Mouse (Mus musculus): Measurements from ENCODE around the gene Kif1c.

The Kif1c gene

DNA sequence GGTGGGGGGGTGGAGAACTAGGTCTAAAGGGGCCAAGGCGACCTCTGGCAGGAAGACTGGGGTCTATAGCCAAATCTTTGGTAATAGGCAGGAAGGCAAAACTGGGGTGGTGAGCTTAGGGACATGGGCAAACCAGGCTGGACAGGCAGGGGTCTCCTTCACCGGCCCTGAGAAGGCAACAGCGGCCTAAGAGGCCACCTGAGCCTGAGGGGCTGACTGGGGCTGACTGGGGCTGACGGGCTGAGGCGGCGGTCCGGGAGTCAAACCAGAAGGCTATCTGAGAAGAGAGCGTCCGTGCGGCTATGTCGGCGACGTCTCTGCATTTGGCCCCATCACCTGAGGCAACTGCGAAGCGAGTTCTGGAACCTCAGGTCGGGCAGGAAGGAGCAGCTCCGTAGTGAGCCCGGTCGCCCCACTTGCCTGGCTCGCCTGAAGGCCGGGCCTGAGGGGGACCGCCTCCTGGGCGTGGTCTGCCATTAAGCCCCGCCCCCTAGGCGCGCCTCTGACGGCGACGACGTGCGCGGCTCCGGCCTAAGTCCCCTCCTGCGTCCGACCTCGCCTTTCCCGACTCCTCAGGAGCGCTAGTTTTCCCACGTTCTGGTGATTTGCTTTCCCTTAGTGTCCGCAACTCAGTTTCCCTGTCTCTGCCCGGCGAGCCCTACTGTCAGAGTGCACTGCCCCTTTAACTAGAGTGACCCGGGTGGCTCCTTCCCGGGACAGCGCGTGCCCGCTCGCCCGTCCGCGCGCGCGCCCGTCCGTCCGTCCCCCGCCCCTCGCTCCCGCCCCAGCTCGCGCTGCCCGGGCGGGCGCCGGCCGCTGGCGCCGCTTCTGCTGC lies at the start of gene Kif1c, which contains the start of gene Inca1:
TSS of gene Kif1c (plus strand) at position 827 of the 835 bp plus-strand sequence.
TSS of gene Inca1 (minus strand) at position 434 of the 835 bp plus-strand sequence.
- peak; percentile 97 for DNase-seq (ENCODE audit: low spot score in 2 of 2)

DNA sequence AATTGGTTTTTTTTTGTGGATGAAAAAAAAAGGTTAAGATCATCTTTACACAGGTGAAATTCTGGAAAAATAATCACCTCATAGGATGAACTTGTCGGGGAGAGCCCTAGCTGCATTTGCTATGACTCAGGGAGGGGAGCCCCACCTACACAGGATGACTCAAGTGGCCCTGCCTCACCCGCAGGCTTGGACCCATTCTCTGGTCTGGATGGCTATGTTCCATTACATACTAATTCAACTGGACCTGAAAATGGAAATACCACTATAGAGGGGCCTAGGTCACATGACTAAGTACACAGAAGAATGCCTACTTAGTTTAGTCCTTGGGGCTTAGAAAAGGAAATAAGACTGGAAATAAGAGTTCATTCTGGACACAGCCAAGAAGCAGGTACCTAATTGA lies 49.0 kb upstream of the Kif1c start:
- no peak for DNase-seq (ENCODE audit: low spot score in 2 of 2)

- DNase-seq (ENCODE audit: low spot score in 2 of 2) = no peak
These were observed 48.1 kb upstream of the Kif1c start for GRCm38 (mm10) chr11:70652029-70652883.

DNA sequence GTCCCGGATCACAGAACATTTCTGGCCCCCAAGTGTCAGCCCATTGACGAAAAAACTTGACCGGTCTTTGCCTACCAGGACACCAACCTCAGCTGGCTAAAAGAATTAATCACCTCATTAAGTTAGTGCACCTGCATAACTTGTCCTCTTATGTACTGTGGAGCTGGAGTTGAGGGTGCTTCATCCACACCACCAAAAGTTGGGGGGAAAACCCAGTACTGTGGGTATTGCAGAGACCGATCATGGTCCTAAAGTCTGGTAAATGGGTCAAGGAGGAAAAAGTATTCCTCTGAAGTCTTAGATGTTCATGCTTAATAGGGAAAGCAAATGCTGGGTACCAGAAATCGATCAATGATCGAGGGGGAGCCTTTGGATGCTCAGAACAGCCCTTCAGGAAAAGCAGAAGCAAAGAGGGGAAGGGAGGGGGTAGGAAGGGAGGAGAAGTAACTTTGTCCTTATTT lies 47.4 kb upstream of the Kif1c start:
- no peak for DNase-seq (ENCODE audit: low spot score in 2 of 2)

- peak; percentile 64 to 70 for DNase-seq (ENCODE audit: low spot score in 2 of 2)
These were observed 46.8 kb upstream of the Kif1c start for GRCm38 (mm10) chr11:70653345-70654197.

DNA sequence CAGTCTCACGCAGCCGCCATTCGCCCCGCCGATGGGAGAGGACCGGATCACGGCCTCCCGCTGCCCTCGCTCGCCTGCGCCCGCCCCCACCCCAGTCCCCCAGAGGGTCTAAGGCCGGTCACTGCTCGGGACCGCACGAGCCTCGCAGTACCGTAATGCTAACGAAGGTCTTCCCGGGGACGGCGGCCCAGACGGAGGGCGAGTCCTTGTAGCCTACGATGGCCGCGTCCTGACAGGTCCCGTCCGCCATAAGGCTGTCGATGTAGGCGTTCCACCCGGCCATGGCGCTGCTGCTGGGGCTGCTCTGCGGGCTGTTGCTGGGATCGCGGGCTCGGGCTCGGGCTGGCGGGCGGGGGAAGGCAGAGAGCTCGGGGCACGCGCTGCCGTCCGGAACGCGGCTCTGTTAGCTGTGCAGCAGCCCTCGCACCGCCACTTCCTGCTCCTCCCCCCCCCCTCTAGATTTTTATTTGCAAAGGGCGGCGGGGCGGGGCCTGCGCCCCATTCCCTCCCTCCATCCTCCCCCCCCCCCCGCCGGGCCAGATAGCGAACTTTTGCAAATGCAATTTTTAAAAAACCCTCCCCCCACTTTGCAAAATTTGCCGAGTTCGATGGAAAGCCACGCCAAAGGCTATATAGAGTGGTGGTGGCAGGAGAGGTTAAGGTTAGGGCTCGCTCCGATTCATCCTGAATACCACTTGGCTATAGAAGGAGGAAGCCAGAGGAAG lies 46.0 kb upstream of the Kif1c start, which contains the start of gene Pfn1:
TSS of gene Pfn1 (minus strand) at position 447 of the 725 bp plus-strand sequence.
- peak; percentile 68 to 76 for DNase-seq (ENCODE audit: low spot score in 2 of 2)

DNA sequence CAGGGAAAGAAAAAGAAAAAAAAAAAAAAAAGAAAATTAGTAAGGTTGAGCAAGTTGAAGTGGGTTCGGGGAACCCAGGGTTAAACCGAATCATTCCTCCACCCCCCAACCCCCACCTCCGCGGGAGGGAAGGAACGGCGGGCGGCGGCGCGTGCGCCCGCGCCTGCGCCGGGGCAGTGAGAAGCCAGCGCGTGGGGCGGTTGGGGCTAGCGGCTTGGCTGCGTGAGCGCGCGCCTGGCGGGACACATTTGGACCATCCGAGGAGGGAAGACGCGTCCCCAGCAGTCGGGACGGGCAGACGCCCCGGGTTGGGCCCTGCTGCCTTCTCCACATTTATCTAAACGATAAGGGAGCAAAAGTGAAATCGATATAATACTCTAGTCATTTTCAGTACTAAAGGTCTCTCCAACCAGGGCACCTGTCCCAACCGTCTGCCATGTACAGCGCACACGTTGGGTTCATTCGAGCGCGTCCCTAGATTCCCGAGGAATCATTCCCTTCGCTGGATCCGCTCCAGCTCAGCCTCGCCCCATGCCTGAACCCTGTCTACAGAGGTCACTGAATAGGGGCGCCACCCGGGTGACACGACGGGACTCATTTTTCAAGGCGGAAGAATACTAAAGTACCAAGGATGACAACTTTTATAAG lies 45.3 kb upstream of the Kif1c start:
- DNase-seq (ENCODE audit: low spot score in 2 of 2) = peak; percentile 82 to 83

DNA sequence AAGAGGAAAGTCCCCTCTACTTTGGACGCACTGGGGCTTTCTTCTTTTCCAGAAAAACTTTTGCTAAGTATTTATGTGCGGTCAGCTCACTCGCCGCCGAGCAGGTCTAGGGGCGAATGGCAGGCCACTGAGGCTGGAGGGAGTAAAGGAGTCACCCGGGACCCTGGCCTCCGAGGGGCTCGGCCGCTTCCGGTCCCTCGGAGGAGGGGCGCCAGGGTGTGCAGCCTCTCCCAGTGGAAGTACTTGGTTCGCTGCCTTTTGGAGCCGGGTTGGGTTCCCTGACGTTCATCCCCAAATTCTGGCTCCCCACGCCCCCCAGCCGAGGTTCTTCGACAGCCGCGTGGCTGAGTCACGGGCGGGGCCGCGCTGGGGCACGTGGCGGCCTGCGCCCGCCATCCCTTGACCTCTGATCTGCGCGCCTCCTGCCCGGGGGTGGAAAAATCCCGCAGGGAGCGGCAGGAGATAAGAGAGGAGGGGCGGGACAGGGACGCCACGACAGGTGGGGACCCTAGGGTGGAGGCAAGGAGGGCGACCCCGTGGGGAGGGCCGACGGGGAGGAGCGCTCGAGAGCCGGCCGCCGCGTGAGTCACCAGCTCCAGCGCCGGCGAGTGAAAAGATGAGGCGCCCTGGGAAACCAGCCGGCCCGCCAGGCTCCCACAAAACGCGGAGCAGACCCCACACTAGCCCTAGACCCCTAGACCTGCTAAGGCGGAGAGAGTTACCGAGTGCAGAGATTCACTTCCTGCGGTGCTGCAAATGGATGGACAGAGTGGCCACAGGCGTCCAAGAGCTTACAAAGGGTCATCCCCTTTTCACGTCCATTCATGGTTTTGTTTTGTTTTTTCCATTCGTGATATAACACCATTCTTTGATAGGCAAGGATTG lies 44.5 kb upstream of the Kif1c start:
- peak; percentile 78 to 81 for DNase-seq (ENCODE audit: low spot score in 2 of 2)

GRCm38 (mm10) chr11:70656456-70656927 lies 43.9 kb upstream of the Kif1c start:
- peak; percentile 82 to 89 for DNase-seq (ENCODE audit: low spot score in 2 of 2)

DNA sequence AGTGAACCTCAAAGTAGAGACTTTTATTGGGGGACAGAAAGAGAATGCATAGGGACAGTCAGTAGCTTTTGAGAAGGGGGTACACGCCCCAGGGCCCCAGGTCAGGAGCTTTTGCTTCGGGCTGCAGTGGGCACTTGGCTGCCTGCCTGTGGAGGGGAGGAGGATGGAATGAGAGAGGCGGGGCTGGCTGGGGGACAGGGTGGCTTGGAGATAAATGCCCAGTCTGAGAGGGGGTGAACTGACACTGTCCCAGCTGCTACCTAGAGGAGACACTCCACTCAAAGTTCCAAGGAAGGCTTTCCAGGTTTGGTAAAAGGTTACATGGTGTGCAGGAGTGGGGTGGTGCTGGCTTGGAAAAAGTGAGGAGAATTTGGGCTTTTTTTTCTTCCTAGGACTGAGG lies 43.4 kb upstream of the Kif1c start, which contains the start of gene Eno3:
TSS of gene Eno3 (plus strand) at position 239 of the 400 bp plus-strand sequence.
- peak in 1 of 2 experiments; percentile 51 for DNase-seq (ENCODE audit: low spot score in 2 of 2)

GRCm38 (mm10) chr11:70657573-70657972 lies 42.8 kb upstream of the Kif1c start:
- DNase-seq (ENCODE audit: low spot score in 2 of 2) = no peak

GRCm38 (mm10) chr11:70657991-70658390 lies 42.4 kb upstream of the Kif1c start:
- DNase-seq (ENCODE audit: low spot score in 2 of 2) = no peak

GRCm38 (mm10) chr11:70658521-70658920 lies 41.8 kb upstream of the Kif1c start:
- no peak for DNase-seq (ENCODE audit: low spot score in 2 of 2)

- no peak for DNase-seq (ENCODE audit: low spot score in 2 of 2)
These were observed 41.4 kb upstream of the Kif1c start for GRCm38 (mm10) chr11:70658942-70659341.

- no peak for DNase-seq (ENCODE audit: low spot score in 2 of 2)
These were observed 39.8 kb upstream of the Kif1c start for GRCm38 (mm10) chr11:70660571-70660970.

GRCm38 (mm10) chr11:70663101-70663500 lies 37.2 kb upstream of the Kif1c start:
- no peak for DNase-seq (ENCODE audit: low spot score in 2 of 2)

- DNase-seq (ENCODE audit: low spot score in 2 of 2) = peak; percentile 62 to 73
These were observed 36.4 kb upstream of the Kif1c start for GRCm38 (mm10) chr11:70663957-70664356.

DNA sequence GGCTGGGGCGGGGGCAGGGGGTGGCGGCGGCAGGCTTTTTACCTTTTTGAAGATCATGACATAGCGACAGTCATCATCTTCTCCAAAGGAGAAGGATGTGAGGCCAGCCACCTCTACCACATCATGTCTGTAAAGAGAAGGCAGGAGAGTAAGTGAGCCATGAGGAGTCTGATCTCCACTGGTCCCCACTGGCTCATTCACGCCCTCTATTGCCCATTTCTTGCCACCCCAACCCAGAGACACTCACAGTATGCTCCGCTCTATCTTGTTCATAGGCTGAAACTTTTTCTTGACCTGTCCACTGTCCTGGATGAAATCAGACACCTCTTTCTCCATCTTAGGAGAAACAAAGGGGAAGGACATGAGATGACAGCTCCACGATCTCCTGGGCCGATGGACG lies 35.6 kb upstream of the Kif1c start:
- DNase-seq (ENCODE audit: low spot score in 2 of 2) = no peak

DNA sequence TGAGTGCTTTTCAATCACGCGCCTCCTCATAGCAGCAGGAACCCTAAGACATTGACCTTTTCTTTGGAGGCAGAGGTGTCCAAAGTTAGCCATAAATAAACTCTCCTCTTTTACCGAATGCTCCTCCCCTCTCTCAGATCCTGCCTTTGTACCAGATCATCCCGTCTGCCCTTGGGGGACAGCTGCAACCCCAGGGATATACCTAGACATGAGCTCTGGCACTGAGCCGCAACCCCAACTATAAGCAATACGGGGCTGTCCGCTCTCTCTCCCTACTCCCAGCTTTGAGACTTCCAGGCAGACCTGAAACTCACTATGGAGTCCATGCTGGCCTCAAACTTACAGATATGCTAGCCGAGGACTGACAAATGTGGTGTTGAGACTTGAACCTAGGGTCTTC lies 33.7 kb upstream of the Kif1c start:
- no peak for DNase-seq (ENCODE audit: low spot score in 2 of 2)
